9 mouse cellular contexts compared by ENCODE assay signal in the genomic region with DNA sequence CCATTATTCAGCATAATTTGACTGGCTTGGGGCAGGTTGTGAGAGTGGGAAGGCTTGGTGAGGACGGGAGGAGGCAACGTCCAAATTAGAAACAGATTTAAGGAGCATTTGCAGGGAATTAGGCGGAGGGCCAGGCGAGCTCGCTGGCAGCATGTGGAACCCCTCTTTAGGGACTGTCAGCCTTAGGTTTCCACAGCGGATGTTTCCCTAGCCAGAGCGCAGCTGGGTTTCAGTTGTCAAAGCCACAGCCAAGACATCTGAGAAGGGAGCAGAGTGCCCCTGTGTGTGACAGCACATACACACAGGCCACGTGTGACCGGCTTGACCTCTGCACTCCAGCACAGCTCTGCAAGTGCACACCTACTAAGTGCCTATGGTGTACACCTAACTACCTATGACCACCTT.
DNase-seq lines count a peak whose midpoint lies in the region; ATAC-seq and TF ChIP-seq lines count a peak whose summit lies in the region.
"Had no signal": no experiment of that assay in that cellular context is flagged by ENCODE, and none has a peak within 500 bp of the region (broad histone marks: within the 10 kb centered on the region; RNA-seq: fewer than 3 reads in every experiment).

No protein-coding gene starts in this region.

- peak; percentile 98 for DNase-seq in heart, adult 11 months
- DNase-seq in heart, embryonic 10.5 days (ENCODE audit: low spot score): no peak
- peak; percentile 84 for DNase-seq in brain, embryonic 14.5 days (ENCODE audit: low read depth)
- DNase-seq in gastrocnemius, postnatal 25 days: peak; percentile 89
- peak; percentile 90 for DNase-seq in kidney, postnatal 0 days (ENCODE audit: low spot score)
- DNase-seq in thymus, adult 2 months: peak; percentile 47
- DNase-seq in adrenal gland, adult 8-10 months: no peak

- H3K4me1 ChIP-seq in heart, embryonic 10.5 days: peaks cover 31% of the 10 kb centered on the region
- H3K4me1 ChIP-seq in kidney, postnatal 0 days (replicated peaks; ENCODE audit: insufficient read depth, low read length): peaks cover 9% of the 10 kb centered on the region
- peaks cover 12% of the 10 kb centered on the region for H3K4me1 ChIP-seq in midbrain, embryonic 13.5 days (replicated peaks)
- H3K4me1 ChIP-seq in thymus, adult 2 months (replicated peaks; ENCODE audit: control insufficient read depth, insufficient read depth, low read length): peaks cover 47% of the 10 kb centered on the region

- H3K9me3 ChIP-seq in heart, embryonic 10.5 days: no peaks in the 10 kb centered on the region
- no peaks in the 10 kb centered on the region for H3K9me3 ChIP-seq in kidney, postnatal 0 days (replicated peaks; ENCODE audit: low read length)
- no peaks in the 10 kb centered on the region for H3K9me3 ChIP-seq in midbrain, embryonic 13.5 days

- no peak for TF ChIP-seq CTCF in brain, embryonic 14.5 days (IDR thresholded peaks at IDR 0.05; ENCODE audit: borderline replicate concordance, extremely low read depth, insufficient read depth, insufficient read length)
- TF ChIP-seq CTCF in kidney, postnatal 0 days (IDR thresholded peaks at IDR 0.05; ENCODE audit: low read depth): no peak
- TF ChIP-seq CTCF in thymus, adult 2 months (IDR thresholded peaks at IDR 0.05; ENCODE audit: borderline replicate concordance, control insufficient read depth, extremely low read depth, insufficient read depth, low read length, poor library complexity): no peak

- peak; percentile 61 for ATAC-seq in kidney, postnatal 0 days (replicated peaks; ENCODE audit: low FRiP score, low read depth)
- ATAC-seq in midbrain, embryonic 13.5 days: peak; percentile 48

- no peak overlapping the region for H3K9ac ChIP-seq in kidney, postnatal 0 days (ENCODE audit: low read depth, low read length)
- no peak overlapping the region for H3K9ac ChIP-seq in midbrain, embryonic 13.5 days (replicated peaks)

- no peaks in the 10 kb centered on the region for H3K36me3 ChIP-seq in heart, embryonic 10.5 days
- H3K36me3 ChIP-seq in kidney, postnatal 0 days (ENCODE audit: insufficient read depth, low read length): no peaks in the 10 kb centered on the region
- H3K36me3 ChIP-seq in midbrain, embryonic 13.5 days: no peaks in the 10 kb centered on the region
- no peaks in the 10 kb centered on the region for H3K36me3 ChIP-seq in thymus, adult 2 months (ENCODE audit: control insufficient read depth, insufficient read depth, low read length)

- no peak overlapping the region for H3K4me3 ChIP-seq in heart, embryonic 10.5 days
- H3K4me3 ChIP-seq in kidney, postnatal 0 days (replicated peaks; ENCODE audit: low read depth, low read length): no peak overlapping the region
- H3K4me3 ChIP-seq in midbrain, embryonic 13.5 days (replicated peaks): no peak overlapping the region
- no peak overlapping the region for H3K4me3 ChIP-seq in thymus, adult 2 months (ENCODE audit: control insufficient read depth, insufficient read depth, low read length)

- H3K4me2 ChIP-seq in kidney, postnatal 0 days (ENCODE audit: low read length): 0 out of 2 replicates have a peak overlapping the region, but pooled peaks have one; percentile 6
- H3K4me2 ChIP-seq in midbrain, embryonic 13.5 days (replicated peaks): no peak overlapping the region

- no peak overlapping the region for H3K27ac ChIP-seq in heart, embryonic 10.5 days
- H3K27ac ChIP-seq in kidney, postnatal 0 days: peak overlapping the region; percentile 55; the same call in 1 of the 2 replicates
- H3K27ac ChIP-seq in midbrain, embryonic 13.5 days: no peak overlapping the region
- no peak overlapping the region for H3K27ac ChIP-seq in thymus, adult 2 months (ENCODE audit: control insufficient read depth, insufficient read depth, low read length)
- H3K27ac ChIP-seq: macrophage had no signal

- WGBS in heart, embryonic 10.5 days: 47% methylated on average over 9 of the region's 9 CpGs
- 15% methylated on average over 9 of the region's 9 CpGs for WGBS in kidney, postnatal 0 days
- 42% methylated on average over 9 of the region's 9 CpGs for WGBS in midbrain, embryonic 13.5 days
- WGBS in thymus, adult 2 months: 5% methylated on average over 9 of the region's 9 CpGs

- no peak for TF ChIP-seq POLR2A in brain, embryonic 14.5 days (IDR thresholded peaks at IDR 0.05; ENCODE audit: borderline replicate concordance, extremely low read depth, insufficient read depth, insufficient read length, poor library complexity, severe bottlenecking)
- no peak for TF ChIP-seq POLR2A in thymus, adult 2 months (IDR thresholded peaks at IDR 0.05; ENCODE audit: control insufficient read depth, extremely low read depth, insufficient read depth, low read length, poor library complexity)

- H3K27me3 ChIP-seq in heart, embryonic 10.5 days (ENCODE audit: insufficient read depth, poor library complexity, severe bottlenecking): peaks cover 26% of the 10 kb centered on the region; the same call in 1 of the 2 replicates
- H3K27me3 ChIP-seq in kidney, postnatal 0 days (ENCODE audit: insufficient read depth, low read length): no peaks in the 10 kb centered on the region
- H3K27me3 ChIP-seq in midbrain, embryonic 13.5 days: peaks cover 29% of the 10 kb centered on the region
- H3K27me3 ChIP-seq in thymus, adult 2 months (ENCODE audit: control insufficient read depth, insufficient read depth, low read length): no peaks in the 10 kb centered on the region

Comparison
In these comparisons a context has a peak if more than half of its experiments do, and no peak if none do; other contexts are left out.
1. DNase-seq: peak in heart, adult 11 months (single experiment), brain, embryonic 14.5 days (single experiment), gastrocnemius, postnatal 25 days (single experiment), kidney, postnatal 0 days (single experiment) and thymus, adult 2 months (single experiment); none in heart, embryonic 10.5 days (single experiment) and adrenal gland, adult 8-10 months (single experiment).